Mouse (Mus musculus) C2C12 (cell line): ENCODE results near the gene Patl2.

Source experiments
- CEBPB ChIP-seq: IDR thresholded peaks from one replicate; pipeline ENCODE4 v1.6.1; 2011; ENCODE audit warnings: low read depth, mild to moderate bottlenecking, control low read depth, moderate library complexity
- CTCF ChIP-seq: IDR thresholded peaks from one replicate; pipeline ENCODE4 v1.5.1; 2011; ENCODE audit not compliant: control insufficient read depth, insufficient read depth, insufficient read length
- FOSL1 ChIP-seq: IDR thresholded peaks from one replicate; pipeline ENCODE4 v1.8.0; 2011; ENCODE audit warnings: mild to moderate bottlenecking, low read length; ENCODE audit not compliant: poor library complexity, insufficient read depth, severe bottlenecking
- MAX ChIP-seq: IDR thresholded peaks from one replicate; pipeline ENCODE4 v1.6.1; 2011; ENCODE audit warnings: mild to moderate bottlenecking, control low read depth

DNA sequence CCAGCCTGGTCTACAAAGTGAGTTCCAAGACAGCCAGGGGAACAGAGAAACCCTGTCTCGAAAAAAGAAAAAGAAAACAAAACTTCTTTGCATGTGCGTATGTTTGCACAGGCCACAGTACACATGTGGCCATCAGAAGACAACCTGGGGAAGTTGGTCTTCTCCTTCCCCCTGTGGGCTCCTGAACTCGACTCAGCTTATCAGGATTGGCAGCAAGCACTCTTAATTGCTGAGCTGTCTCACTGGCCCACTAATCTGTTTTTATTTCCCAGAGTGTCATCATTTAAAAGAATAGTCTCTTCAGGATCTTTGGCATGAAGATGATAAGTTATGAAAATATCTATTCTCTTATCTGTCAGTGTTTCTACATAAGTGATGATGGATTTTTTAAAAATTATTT is 5.9 kb upstream of the Patl2 start:
- TF ChIP-seq MAX (no peak), CTCF (no peak), CEBPB (no peak), FOSL1 (no peak)
